Mouse (Mus musculus) midbrain, embryonic 13.5 days (tissue): Measurements from ENCODE around the gene Cd72. TPM values are rescaled to one million over a fixed set of nuclear protein-coding genes. Genes with fewer than 3 reads are reported as not detected.

ENCODE experiments used
- ATAC-seq: fragments of 200-750 bp; cut with Nextera tagmentation; 2 replicates; pipeline ENCODE4 v1.8.0; 2017; ENCODE audit warnings: mild to moderate bottlenecking, moderate TSS enrichment, moderate library complexity
- H3K27ac ChIP-seq: fragments of 300-500 bp; sonication (generic); 2 replicates; pipeline ENCODE4 v1.5.1; 2015; ENCODE audit warnings: inconsistent platforms, mild to moderate bottlenecking, moderate library complexity
- H3K27me3 ChIP-seq: fragments of 300-500 bp; sonication (generic); 2 replicates; pipeline ENCODE4 v1.6.1; 2015; ENCODE audit warnings: mild to moderate bottlenecking, inconsistent platforms
- H3K36me3 ChIP-seq: fragments of 300-500 bp; sonication (generic); 2 replicates; pipeline ENCODE4 v1.6.1; 2015; ENCODE audit warnings: mild to moderate bottlenecking, inconsistent platforms
- H3K4me1 ChIP-seq: fragments of 300-500 bp; sonication (generic); replicated peaks from 2 replicates; pipeline ENCODE4 v1.6.1; 2015; ENCODE audit warnings: inconsistent platforms
- H3K4me2 ChIP-seq: fragments of 300-500 bp; sonication (generic); replicated peaks from 2 replicates; pipeline ENCODE4 v1.6.1; 2015; ENCODE audit warnings: moderate library complexity, mild to moderate bottlenecking, inconsistent platforms
- H3K4me3 ChIP-seq: fragments of 300-500 bp; sonication (generic); replicated peaks from 2 replicates; pipeline ENCODE4 v1.5.1; 2015; ENCODE audit warnings: mild to moderate bottlenecking, inconsistent platforms
- H3K9ac ChIP-seq: fragments of 300-500 bp; sonication (generic); replicated peaks from 2 replicates; pipeline ENCODE4 v1.6.1; 2015; ENCODE audit warnings: mild to moderate bottlenecking, inconsistent platforms
- H3K9me3 ChIP-seq: fragments of 300-500 bp; sonication (generic); 2 replicates; pipeline ENCODE4 v1.6.1; 2016; ENCODE audit warnings: mild to moderate bottlenecking, inconsistent platforms
- WGBS: fragments of 180-500 bp; shearing (Covaris S2); methylation state at CpG from one replicate; pipeline ENCODE4 v1.1.7; 2015; 5-methylcytosine and 5-hydroxymethylcytosine counted together
- polyA plus RNA-seq: library from polyadenylated mRNA; unstranded; fragments of >200 nt; fragmentation: Nextera tagmentation; extraction: Ambion mirVana; gene quantifications from 2 replicates; pipeline ENCODE4 v1.2.1, GENCODE M21; 2015

Gene Cd72
- polyA plus RNA-seq, 1 experiment from 2014 or later, result 4.7 TPM

GRCm38 (mm10) chr4:43424072-43424471 lies 30.4 kb downstream of the Cd72 start:
- Histone ChIP-seq H3K9ac (no peak overlapping the region), H3K4me3 (no peak overlapping the region), H3K27me3 (peaks cover 55% of the 10 kb centered on the region), H3K4me1 (peaks cover 36% of the 10 kb centered on the region), H3K9me3 (no peaks in the 10 kb centered on the region), H3K4me2 (no peak overlapping the region), H3K27ac (no peak overlapping the region), H3K36me3 (peaks cover 69% of the 10 kb centered on the region)
- no peak for ATAC-seq
- 84% methylated on average over 9 of the region's 9 CpGs for WGBS

- Histone ChIP-seq H3K27me3 (peaks cover 55% of the 10 kb centered on the region), H3K36me3 (peaks cover 72% of the 10 kb centered on the region)
- ATAC-seq, result no peak
These were observed 31.0 kb downstream of the Cd72 start for GRCm38 (mm10) chr4:43423267-43423934.

GRCm38 (mm10) chr4:43421632-43422240 lies 32.7 kb downstream of the Cd72 start:
- Histone ChIP-seq H3K9me3 (no peaks in the 10 kb centered on the region), H3K4me2 (no peak overlapping the region), H3K27ac (no peak overlapping the region), H3K9ac (no peak overlapping the region), H3K4me1 (peaks cover 20% of the 10 kb centered on the region), H3K27me3 (peaks cover 46% of the 10 kb centered on the region), H3K4me3 (no peak overlapping the region), H3K36me3 (peaks cover 82% of the 10 kb centered on the region)
- peak; percentile 13; the same call in 1 of the 2 replicates for ATAC-seq
- WGBS, result 82% methylated on average over 28 of the region's 28 CpGs

More at GRCm38 (mm10) chr4:43423267-43423934, 31.0 kb downstream of the Cd72 start:
- no peaks in the 10 kb centered on the region for H3K9me3 ChIP-seq
- WGBS, result 91% methylated on average over 20 of the region's 20 CpGs
- no peak overlapping the region for H3K4me3 ChIP-seq
- peaks cover 31% of the 10 kb centered on the region for H3K4me1 ChIP-seq
- H3K9ac ChIP-seq, result no peak overlapping the region
- no peak overlapping the region for H3K4me2 ChIP-seq
- H3K27ac ChIP-seq, result no peak overlapping the region

- no peak overlapping the region for H3K4me2 ChIP-seq
- 0 out of 2 replicates have a peak, but pooled peaks have one; percentile 12 for ATAC-seq
- no peak overlapping the region for H3K4me3 ChIP-seq
- H3K9ac ChIP-seq, result no peak overlapping the region; the same call in 1 of the 2 replicates
- H3K9me3 ChIP-seq, result no peaks in the 10 kb centered on the region
- H3K4me1 ChIP-seq, result peaks cover 16% of the 10 kb centered on the region
- peaks cover 31% of the 10 kb centered on the region for H3K27me3 ChIP-seq
- peaks cover 82% of the 10 kb centered on the region for H3K36me3 ChIP-seq
- no peak overlapping the region for H3K27ac ChIP-seq
- WGBS, result 6% methylated on average over 6 of the region's 6 CpGs
These were observed 34.1 kb downstream of the Cd72 start for GRCm38 (mm10) chr4:43420305-43420704.

GRCm38 (mm10) chr4:43419801-43420281 lies 34.6 kb downstream of the Cd72 start:
- ATAC-seq, result no peak
- H3K36me3 ChIP-seq, result peaks cover 82% of the 10 kb centered on the region

GRCm38 (mm10) chr4:43418973-43419656 lies 35.3 kb downstream of the Cd72 start:
- H3K4me1 ChIP-seq, result peaks cover 13% of the 10 kb centered on the region; the same call in 1 of the 2 replicates
- no peak overlapping the region for H3K9ac ChIP-seq
- no peak overlapping the region for H3K4me3 ChIP-seq
- H3K9me3 ChIP-seq, result no peaks in the 10 kb centered on the region
- 57% methylated on average over 15 of the region's 15 CpGs for WGBS
- no peak overlapping the region for H3K27ac ChIP-seq
- no peak for ATAC-seq
- peaks cover 82% of the 10 kb centered on the region for H3K36me3 ChIP-seq
- H3K4me2 ChIP-seq, result no peak overlapping the region
- peaks cover 19% of the 10 kb centered on the region for H3K27me3 ChIP-seq

More at GRCm38 (mm10) chr4:43419801-43420281, 34.6 kb downstream of the Cd72 start:
- no peak overlapping the region for H3K4me2 ChIP-seq
- no peaks in the 10 kb centered on the region for H3K9me3 ChIP-seq
- H3K4me3 ChIP-seq, result no peak overlapping the region
- peak overlapping the region; percentile 26; the same call in 1 of the 2 replicates for H3K27ac ChIP-seq
- H3K27me3 ChIP-seq, result peaks cover 27% of the 10 kb centered on the region
- 74% methylated on average over 9 of the region's 9 CpGs for WGBS
- no peak overlapping the region; the same call in 1 of the 2 replicates for H3K9ac ChIP-seq
- peaks cover 13% of the 10 kb centered on the region; the same call in 1 of the 2 replicates for H3K4me1 ChIP-seq

- H3K27me3 ChIP-seq, result peaks cover 13% of the 10 kb centered on the region
- H3K9ac ChIP-seq, result no peak overlapping the region
- no peak overlapping the region for H3K27ac ChIP-seq
- 78% methylated on average over 4 of the region's 4 CpGs for WGBS
- H3K36me3 ChIP-seq, result peaks cover 79% of the 10 kb centered on the region
- H3K4me1 ChIP-seq, result peaks cover 15% of the 10 kb centered on the region
- H3K4me2 ChIP-seq, result no peak overlapping the region
- H3K4me3 ChIP-seq, result no peak overlapping the region
- no peak for ATAC-seq
- H3K9me3 ChIP-seq, result no peaks in the 10 kb centered on the region
These were observed 36.0 kb downstream of the Cd72 start for GRCm38 (mm10) chr4:43418450-43418849.

- H3K4me2 ChIP-seq, result no peak overlapping the region
- H3K9me3 ChIP-seq, result no peaks in the 10 kb centered on the region
- H3K9ac ChIP-seq, result no peak overlapping the region
- peaks cover 3% of the 10 kb centered on the region; the same call in 1 of the 2 replicates for H3K27me3 ChIP-seq
- H3K27ac ChIP-seq, result no peak overlapping the region
- WGBS, result 77% methylated on average over 16 of the region's 16 CpGs
- ATAC-seq, result no peak
- H3K36me3 ChIP-seq, result peaks cover 71% of the 10 kb centered on the region
- no peak overlapping the region for H3K4me3 ChIP-seq
- H3K4me1 ChIP-seq, result peaks cover 23% of the 10 kb centered on the region
These were observed 37.0 kb downstream of the Cd72 start for GRCm38 (mm10) chr4:43417269-43418062.

GRCm38 (mm10) chr4:43416071-43416490 lies 38.3 kb downstream of the Cd72 start:
- H3K9me3 ChIP-seq, result no peaks in the 10 kb centered on the region
- 95% methylated on average over 22 of the region's 22 CpGs for WGBS
- H3K27me3 ChIP-seq, result no peaks in the 10 kb centered on the region
- ATAC-seq, result no peak
- no peak overlapping the region for H3K4me2 ChIP-seq
- H3K4me3 ChIP-seq, result no peak overlapping the region
- H3K4me1 ChIP-seq, result peaks cover 26% of the 10 kb centered on the region
- H3K27ac ChIP-seq, result no peak overlapping the region
- peaks cover 61% of the 10 kb centered on the region for H3K36me3 ChIP-seq
- no peak overlapping the region for H3K9ac ChIP-seq

- Histone ChIP-seq H3K9me3 (no peaks in the 10 kb centered on the region), H3K27me3 (no peaks in the 10 kb centered on the region), H3K36me3 (peaks cover 62% of the 10 kb centered on the region)
These were observed 39.0 kb downstream of the Cd72 start for GRCm38 (mm10) chr4:43415221-43416070.

GRCm38 (mm10) chr4:43414761-43415160 lies 39.7 kb downstream of the Cd72 start:
- H3K27ac ChIP-seq, result no peak overlapping the region
- H3K9me3 ChIP-seq, result no peaks in the 10 kb centered on the region
- no peak overlapping the region for H3K9ac ChIP-seq
- H3K27me3 ChIP-seq, result no peaks in the 10 kb centered on the region
- peaks cover 36% of the 10 kb centered on the region for H3K4me1 ChIP-seq
- no peak overlapping the region for H3K4me3 ChIP-seq
- WGBS, result 93% methylated on average over 14 of the region's 14 CpGs
- H3K4me2 ChIP-seq, result no peak overlapping the region
- peaks cover 61% of the 10 kb centered on the region for H3K36me3 ChIP-seq
- no peak for ATAC-seq

More at GRCm38 (mm10) chr4:43415221-43416070, 39.0 kb downstream of the Cd72 start:
- Histone ChIP-seq H3K27ac (no peak overlapping the region), H3K4me1 (peaks cover 30% of the 10 kb centered on the region), H3K9ac (no peak overlapping the region), H3K4me3 (no peak overlapping the region), H3K4me2 (no peak overlapping the region)
- WGBS, result 93% methylated on average over 29 of the region's 29 CpGs
- no peak for ATAC-seq
